Mouse (Mus musculus): ENCODE results near the gene Gja4. TPM values are rescaled to one million over a fixed set of nuclear protein-coding genes. Genes with fewer than 3 reads are reported as not detected.

Gene Gja4
- polyA plus RNA-seq, 1 experiment from 2014 or later, result 12.3 TPM

GRCm38 (mm10) chr4:127328378-127328777 lies 14.5 kb upstream of the Gja4 start:
- DNase-seq (ENCODE audit: low spot score) (no peak), ATAC-seq (replicated peaks; ENCODE audit: low FRiP score) (no peak)
- Histone ChIP-seq H3K36me3 (ENCODE audit: control insufficient read depth, insufficient read depth, low read length) (no peaks in the 10 kb centered on the region), H3K9ac (ENCODE audit: low read length) (no peak overlapping the region), H3K27me3 (ENCODE audit: control insufficient read depth, insufficient read depth, low read length) (peaks cover 30% of the 10 kb centered on the region), H3K4me2 (ENCODE audit: low read depth, low read length, severe bottlenecking) (no peak overlapping the region), H3K4me3 (ENCODE audit: low read depth, low read length) (no peak overlapping the region), H3K4me1 (replicated peaks; ENCODE audit: control insufficient read depth, insufficient read depth, low read length) (peaks cover 4% of the 10 kb centered on the region; the same call in 1 of the 2 replicates), H3K27ac (ENCODE audit: low read depth, low read length) (no peak overlapping the region), H3K9me3 (ENCODE audit: control insufficient read depth, low read length) (no peaks in the 10 kb centered on the region)
- 73% methylated on average over 7 of the region's 7 CpGs for WGBS

GRCm38 (mm10) chr4:127327749-127328148 lies 13.9 kb upstream of the Gja4 start:
- DNase-seq (ENCODE audit: low spot score) (no peak), ATAC-seq (replicated peaks; ENCODE audit: low FRiP score) (no peak)
- H3K36me3 ChIP-seq (ENCODE audit: control insufficient read depth, insufficient read depth, low read length), result no peaks in the 10 kb centered on the region
- H3K4me3 ChIP-seq (ENCODE audit: low read depth, low read length), result no peak overlapping the region
- peaks cover 4% of the 10 kb centered on the region; the same call in 1 of the 2 replicates for H3K4me1 ChIP-seq (replicated peaks; ENCODE audit: control insufficient read depth, insufficient read depth, low read length)
- no peak overlapping the region for H3K27ac ChIP-seq (ENCODE audit: low read depth, low read length)
- no peak overlapping the region for H3K9ac ChIP-seq (ENCODE audit: low read length)
- 82% methylated on average over 6 of the region's 6 CpGs for WGBS
- no peaks in the 10 kb centered on the region for H3K9me3 ChIP-seq (ENCODE audit: control insufficient read depth, low read length)
- H3K4me2 ChIP-seq (ENCODE audit: low read depth, low read length, severe bottlenecking), result no peak overlapping the region
- peaks cover 30% of the 10 kb centered on the region for H3K27me3 ChIP-seq (ENCODE audit: control insufficient read depth, insufficient read depth, low read length)

DNA sequence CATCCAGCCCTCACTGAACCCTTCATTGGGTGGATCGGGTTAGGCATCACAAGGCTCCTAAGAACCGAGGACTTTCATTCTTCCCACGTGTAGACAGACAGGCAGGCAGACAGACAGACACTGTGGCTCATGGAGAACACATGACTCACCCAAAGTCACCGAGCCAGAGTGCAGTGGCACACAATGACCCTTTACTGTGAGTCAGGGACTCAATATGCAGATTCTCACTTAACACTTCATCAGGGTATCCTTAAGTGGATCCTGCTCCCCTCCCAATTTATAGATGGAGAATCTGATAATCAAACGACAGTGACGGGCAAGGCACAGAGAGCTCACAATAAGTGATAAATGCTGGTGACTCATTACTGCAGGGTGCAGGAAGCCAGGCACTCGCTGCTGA lies 13.4 kb upstream of the Gja4 start:
- Histone ChIP-seq H3K36me3 (ENCODE audit: control insufficient read depth, insufficient read depth, low read length) (no peaks in the 10 kb centered on the region), H3K9ac (ENCODE audit: low read length) (no peak overlapping the region), H3K4me3 (ENCODE audit: low read depth, low read length) (no peak overlapping the region), H3K4me2 (ENCODE audit: low read depth, low read length, severe bottlenecking) (no peak overlapping the region), H3K27me3 (ENCODE audit: control insufficient read depth, insufficient read depth, low read length) (peaks cover 30% of the 10 kb centered on the region), H3K27ac (ENCODE audit: low read depth, low read length) (no peak overlapping the region), H3K9me3 (ENCODE audit: control insufficient read depth, low read length) (no peaks in the 10 kb centered on the region), H3K4me1 (replicated peaks; ENCODE audit: control insufficient read depth, insufficient read depth, low read length) (peaks cover 4% of the 10 kb centered on the region; the same call in 1 of the 2 replicates)
- DNase-seq (ENCODE audit: low spot score) (no peak), ATAC-seq (replicated peaks; ENCODE audit: low FRiP score) (no peak)
- WGBS, result 79% methylated on average over 7 of the region's 7 CpGs

DNA sequence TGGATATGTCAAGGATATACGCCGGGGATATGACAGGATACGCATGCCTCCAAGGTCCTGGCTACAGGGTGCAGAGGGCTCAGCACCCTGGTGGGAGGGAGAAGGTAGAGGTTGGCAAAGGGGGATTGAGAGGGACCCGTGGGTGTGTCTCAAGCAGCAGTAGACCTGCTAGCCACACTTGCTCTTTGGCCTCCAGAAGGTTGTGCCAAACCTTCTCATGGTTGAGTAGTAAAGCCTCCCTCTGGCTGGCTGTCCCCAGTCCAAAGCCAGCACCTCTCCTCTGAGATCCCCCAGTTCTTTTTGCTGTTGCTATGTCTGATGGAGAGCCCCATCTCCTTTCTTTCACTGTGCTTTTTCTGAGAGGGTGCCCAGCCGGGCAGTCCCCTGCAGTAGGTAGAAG lies 11.4 kb upstream of the Gja4 start:
- ATAC-seq (replicated peaks; ENCODE audit: low FRiP score), result no peak
- Histone ChIP-seq H3K36me3 (ENCODE audit: control insufficient read depth, insufficient read depth, low read length) (no peaks in the 10 kb centered on the region), H3K4me1 (replicated peaks; ENCODE audit: control insufficient read depth, insufficient read depth, low read length) (peaks cover 4% of the 10 kb centered on the region; the same call in 1 of the 2 replicates), H3K27ac (ENCODE audit: low read depth, low read length) (no peak overlapping the region), H3K4me3 (ENCODE audit: low read depth, low read length) (no peak overlapping the region), H3K27me3 (ENCODE audit: control insufficient read depth, insufficient read depth, low read length) (peaks cover 18% of the 10 kb centered on the region), H3K9me3 (ENCODE audit: control insufficient read depth, low read length) (no peaks in the 10 kb centered on the region), H3K4me2 (ENCODE audit: low read depth, low read length, severe bottlenecking) (no peak overlapping the region), H3K9ac (ENCODE audit: low read length) (no peak overlapping the region)
- WGBS, result 94% methylated on average over 5 of the region's 5 CpGs
- no peak for DNase-seq (ENCODE audit: low spot score)

GRCm38 (mm10) chr4:127324759-127325158 lies 10.9 kb upstream of the Gja4 start:
- DNase-seq (ENCODE audit: low spot score) (peak; percentile 92), ATAC-seq (replicated peaks; ENCODE audit: low FRiP score) (0 out of 2 replicates have a peak, but pooled peaks have one; percentile 46)
- 9% methylated on average over 6 of the region's 6 CpGs for WGBS
- H3K9ac ChIP-seq (ENCODE audit: low read length), result no peak overlapping the region
- no peak overlapping the region for H3K4me3 ChIP-seq (ENCODE audit: low read depth, low read length)
- peaks cover 13% of the 10 kb centered on the region for H3K27me3 ChIP-seq (ENCODE audit: control insufficient read depth, insufficient read depth, low read length)
- no peaks in the 10 kb centered on the region for H3K9me3 ChIP-seq (ENCODE audit: control insufficient read depth, low read length)
- no peak overlapping the region for H3K27ac ChIP-seq (ENCODE audit: low read depth, low read length)
- H3K4me1 ChIP-seq (replicated peaks; ENCODE audit: control insufficient read depth, insufficient read depth, low read length), result peaks cover 4% of the 10 kb centered on the region; the same call in 1 of the 2 replicates
- H3K36me3 ChIP-seq (ENCODE audit: control insufficient read depth, insufficient read depth, low read length), result no peaks in the 10 kb centered on the region
- H3K4me2 ChIP-seq (ENCODE audit: low read depth, low read length, severe bottlenecking), result no peak overlapping the region

DNA sequence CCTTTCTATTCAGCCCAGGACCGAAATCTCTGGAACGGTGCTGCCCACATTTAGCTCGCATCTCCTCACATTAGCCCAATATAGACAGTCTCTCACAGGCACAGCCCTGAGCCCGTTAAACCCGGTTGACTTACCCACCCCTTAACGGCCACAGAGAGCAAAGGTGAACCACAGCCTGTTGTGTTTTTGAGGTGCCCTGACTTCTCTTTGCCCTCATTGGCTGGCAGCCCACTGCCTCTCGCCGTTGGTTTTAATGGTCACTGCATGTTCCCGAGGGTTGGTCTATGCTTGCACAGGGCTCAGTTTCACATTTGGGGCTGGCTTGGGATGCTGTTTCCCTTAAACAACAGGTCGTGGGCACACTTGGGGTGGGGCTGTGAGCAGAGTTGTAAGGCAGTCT lies 10.5 kb upstream of the Gja4 start:
- H3K4me2 ChIP-seq (ENCODE audit: low read depth, low read length, severe bottlenecking), result no peak overlapping the region
- H3K4me1 ChIP-seq (replicated peaks; ENCODE audit: control insufficient read depth, insufficient read depth, low read length), result peaks cover 1% of the 10 kb centered on the region; the same call in 1 of the 2 replicates
- H3K9me3 ChIP-seq (ENCODE audit: control insufficient read depth, low read length), result no peaks in the 10 kb centered on the region
- no peak overlapping the region for H3K4me3 ChIP-seq (ENCODE audit: low read depth, low read length)
- H3K36me3 ChIP-seq (ENCODE audit: control insufficient read depth, insufficient read depth, low read length), result no peaks in the 10 kb centered on the region
- peaks cover 8% of the 10 kb centered on the region for H3K27me3 ChIP-seq (ENCODE audit: control insufficient read depth, insufficient read depth, low read length)
- no peak for ATAC-seq (replicated peaks; ENCODE audit: low FRiP score)
- 80% methylated on average over 10 of the region's 10 CpGs for WGBS
- no peak overlapping the region for H3K9ac ChIP-seq (ENCODE audit: low read length)
- H3K27ac ChIP-seq (ENCODE audit: low read depth, low read length), result no peak overlapping the region
- DNase-seq (ENCODE audit: low spot score), result no peak

- no peak overlapping the region for H3K27ac ChIP-seq (ENCODE audit: low read depth, low read length)
- H3K4me1 ChIP-seq (replicated peaks; ENCODE audit: control insufficient read depth, insufficient read depth, low read length), result no peaks in the 10 kb centered on the region
- no peak overlapping the region for H3K4me3 ChIP-seq (ENCODE audit: low read depth, low read length)
- DNase-seq (ENCODE audit: low spot score) (no peak), ATAC-seq (replicated peaks; ENCODE audit: low FRiP score) (no peak)
- 92% methylated on average over 3 of the region's 3 CpGs for WGBS
- H3K9ac ChIP-seq (ENCODE audit: low read length), result no peak overlapping the region
- H3K4me2 ChIP-seq (ENCODE audit: low read depth, low read length, severe bottlenecking), result no peak overlapping the region
- H3K9me3 ChIP-seq (ENCODE audit: control insufficient read depth, low read length), result no peaks in the 10 kb centered on the region
- no peaks in the 10 kb centered on the region for H3K36me3 ChIP-seq (ENCODE audit: control insufficient read depth, insufficient read depth, low read length)
- H3K27me3 ChIP-seq (ENCODE audit: control insufficient read depth, insufficient read depth, low read length), result peaks cover 6% of the 10 kb centered on the region
Measured at GRCm38 (mm10) chr4:127323651-127324050, 9.8 kb upstream of the Gja4 start.

DNA sequence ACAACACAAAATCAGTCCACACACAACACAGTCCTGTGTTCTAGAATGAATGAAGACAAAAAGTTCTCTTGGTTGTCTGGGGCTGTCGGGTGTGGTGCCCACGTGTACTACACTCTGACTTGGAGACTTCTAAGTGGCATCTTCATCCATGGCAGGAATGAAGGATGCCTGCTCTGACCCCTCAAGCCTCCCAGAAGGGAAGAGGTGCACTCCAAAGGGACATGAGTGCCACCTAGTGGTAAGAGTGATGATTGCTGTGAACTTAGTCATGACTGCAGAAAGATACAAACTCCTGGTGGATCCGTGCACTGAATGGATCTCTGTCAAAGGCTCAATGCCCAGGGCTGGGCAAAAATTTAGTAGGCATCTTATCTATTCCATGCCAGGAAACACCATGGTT lies 5.8 kb upstream of the Gja4 start:
- no peak overlapping the region for H3K4me3 ChIP-seq (ENCODE audit: low read depth, low read length)
- ATAC-seq (replicated peaks; ENCODE audit: low FRiP score) (peak; percentile 55; the same call in 1 of the 2 replicates), DNase-seq (ENCODE audit: low spot score) (peak; percentile 77)
- H3K4me1 ChIP-seq (replicated peaks; ENCODE audit: control insufficient read depth, insufficient read depth, low read length), result no peaks in the 10 kb centered on the region
- H3K27ac ChIP-seq (ENCODE audit: low read depth, low read length), result no peak overlapping the region
- no peak overlapping the region for H3K9ac ChIP-seq (ENCODE audit: low read length)
- H3K4me2 ChIP-seq (ENCODE audit: low read depth, low read length, severe bottlenecking), result no peak overlapping the region
- peaks cover 3% of the 10 kb centered on the region; the same call in 1 of the 2 replicates for H3K27me3 ChIP-seq (ENCODE audit: control insufficient read depth, insufficient read depth, low read length)
- H3K9me3 ChIP-seq (ENCODE audit: control insufficient read depth, low read length), result no peaks in the 10 kb centered on the region
- H3K36me3 ChIP-seq (ENCODE audit: control insufficient read depth, insufficient read depth, low read length), result no peaks in the 10 kb centered on the region
- 6% methylated on average over 3 of the region's 3 CpGs for WGBS

DNA sequence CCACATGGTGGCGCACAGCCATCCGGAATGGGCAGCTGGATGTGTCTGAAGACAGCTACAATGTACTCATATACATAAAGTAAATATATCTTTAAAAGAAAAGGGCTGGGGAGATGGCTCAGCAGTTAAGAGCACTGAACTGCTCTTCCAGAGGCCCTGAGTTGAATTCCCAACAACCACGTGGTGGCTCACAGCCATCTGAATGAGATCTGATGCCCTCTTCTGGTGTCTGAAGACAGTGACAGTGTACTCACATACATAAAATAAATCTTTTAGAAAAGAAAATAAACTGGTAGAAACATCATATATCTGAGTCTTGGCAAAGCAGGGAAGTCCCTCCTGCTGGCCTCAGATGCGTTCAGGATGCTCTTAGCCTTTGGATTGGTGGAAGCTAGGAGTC lies 3.3 kb upstream of the Gja4 start:
- 58% methylated on average over 4 of the region's 4 CpGs for whole genome bisulfite sequencing
- ATAC-seq (replicated peaks; ENCODE audit: low FRiP score) (no peak), DNase-seq (ENCODE audit: low spot score) (no peak)

More for the DNA sequence above, 3.3 kb upstream of the Gja4 start:
- Histone ChIP-seq H3K9ac (ENCODE audit: low read length) (no peak overlapping the region), H3K36me3 (ENCODE audit: control insufficient read depth, insufficient read depth, low read length) (no peaks in the 10 kb centered on the region), H3K27ac (ENCODE audit: low read depth, low read length) (no peak overlapping the region), H3K27me3 (ENCODE audit: control insufficient read depth, insufficient read depth, low read length) (peaks cover 7% of the 10 kb centered on the region; the same call in 1 of the 2 replicates), H3K4me1 (replicated peaks; ENCODE audit: control insufficient read depth, insufficient read depth, low read length) (peaks cover 7% of the 10 kb centered on the region), H3K4me2 (ENCODE audit: low read depth, low read length, severe bottlenecking) (no peak overlapping the region), H3K9me3 (ENCODE audit: control insufficient read depth, low read length) (no peaks in the 10 kb centered on the region), H3K4me3 (ENCODE audit: low read depth, low read length) (no peak overlapping the region)

Measured in forebrain, embryonic 11.5 days (tissue).